Mouse (Mus musculus) C2C12 (cell line): ENCODE results near the gene Phactr3.

ENCODE experiments used
- CEBPB ChIP-seq: IDR thresholded peaks from one replicate; pipeline ENCODE4 v1.6.1; 2011; ENCODE audit warnings: low read depth, mild to moderate bottlenecking, control low read depth, moderate library complexity
- CTCF ChIP-seq: IDR thresholded peaks from one replicate; pipeline ENCODE4 v1.5.1; 2011; ENCODE audit not compliant: control insufficient read depth, insufficient read depth, insufficient read length
- MAX ChIP-seq: IDR thresholded peaks from one replicate; pipeline ENCODE4 v1.6.1; 2011; ENCODE audit warnings: mild to moderate bottlenecking, control low read depth
- MYOD1 ChIP-seq: IDR thresholded peaks from one replicate; pipeline ENCODE4 v1.6.1; 2011; ENCODE audit warnings: low read depth; ENCODE audit not compliant: control insufficient read depth, insufficient read length
- MYOG ChIP-seq: IDR thresholded peaks from one replicate; pipeline ENCODE4 v1.6.1; 2011; ENCODE audit not compliant: control insufficient read depth, insufficient read length; ENCODE audit errors: extremely low read depth
- USF1 ChIP-seq: IDR thresholded peaks from one replicate; pipeline ENCODE4 v1.6.1; 2011; ENCODE audit warnings: low read depth, mild to moderate bottlenecking, control low read depth, moderate library complexity

DNA sequence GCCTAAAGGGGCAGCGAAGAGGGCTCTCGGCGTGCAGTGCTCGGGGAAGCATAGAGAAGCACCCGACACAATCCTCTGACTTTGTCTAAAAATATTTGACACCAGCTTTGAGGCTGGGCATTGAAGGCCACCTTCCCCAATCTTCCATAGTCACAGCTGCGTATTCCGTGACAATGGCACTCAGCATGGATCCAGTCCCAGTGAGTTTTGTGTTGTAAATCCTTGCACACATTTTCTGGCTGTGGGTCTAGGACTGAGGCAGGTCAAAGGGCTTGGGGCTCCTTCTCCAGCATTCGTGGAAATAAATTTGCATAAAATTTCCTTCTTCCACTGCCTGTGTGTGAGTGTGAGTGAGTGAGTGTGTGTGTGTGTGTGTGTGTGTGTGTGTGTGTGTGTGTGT lies 51.2 kb downstream of the Phactr3 start:
- TF ChIP-seq CTCF (no peak), MYOG (no peak), USF1 (no peak), MYOD1 (no peak), MAX (no peak), CEBPB (no peak)
